Mouse (Mus musculus) embryonic stem cell, embryonic (primary cell): ENCODE measurements around the gene Lix1l.

Experiments
- CTCF ChIA-PET, 4 experiments: fragments of 300-600 bp in 2 of 4; fragments of 350-600 bp in 2 of 4; sonication (Branson Sonifier 250); formaldehyde crosslinking; loops; one replicate each; lab custom pipeline; 2022; ENCODE audit warnings: inconsistent platforms in 2 of 4; lab: Charles Lee
- POLR2A ChIA-PET, 4 experiments: fragments of 300-600 bp in 2 of 4; fragments of 350-600 bp in 2 of 4; sonication (Branson Sonifier 250); formaldehyde crosslinking; loops; one replicate each; lab custom pipeline; 2022; ENCODE audit warnings: antibody characterized with exemption in 4 of 4, inconsistent platforms in 1 of 4; lab: Charles Lee

Gene Lix1l

GRCm38 (mm10) chr3:96573611-96574511, 27.1 kb upstream of the Lix1l start:
- ChIA-PET CTCF (interaction anchor here in 2 of 4 experiments (0.6 to 0.7 kb wide), 3 partner anchors 41 to 791 kb away, joined by 3 to 12 read pairs (median 3); no protein-coding TSS in a partner anchor), POLR2A (interaction anchor here in 3 of 4 experiments (0.6 to 21.5 kb wide), 22 partner anchors 10 to 1496 kb away, joined by 3 to 969 read pairs (median 4); partner anchors contain the start of genes Txnip (in 3 of the 3), Lix1l (in 1 of the 3), Pias3 (in 1 of the 3) and Polr3gl (in 1 of the 3))

DNA sequence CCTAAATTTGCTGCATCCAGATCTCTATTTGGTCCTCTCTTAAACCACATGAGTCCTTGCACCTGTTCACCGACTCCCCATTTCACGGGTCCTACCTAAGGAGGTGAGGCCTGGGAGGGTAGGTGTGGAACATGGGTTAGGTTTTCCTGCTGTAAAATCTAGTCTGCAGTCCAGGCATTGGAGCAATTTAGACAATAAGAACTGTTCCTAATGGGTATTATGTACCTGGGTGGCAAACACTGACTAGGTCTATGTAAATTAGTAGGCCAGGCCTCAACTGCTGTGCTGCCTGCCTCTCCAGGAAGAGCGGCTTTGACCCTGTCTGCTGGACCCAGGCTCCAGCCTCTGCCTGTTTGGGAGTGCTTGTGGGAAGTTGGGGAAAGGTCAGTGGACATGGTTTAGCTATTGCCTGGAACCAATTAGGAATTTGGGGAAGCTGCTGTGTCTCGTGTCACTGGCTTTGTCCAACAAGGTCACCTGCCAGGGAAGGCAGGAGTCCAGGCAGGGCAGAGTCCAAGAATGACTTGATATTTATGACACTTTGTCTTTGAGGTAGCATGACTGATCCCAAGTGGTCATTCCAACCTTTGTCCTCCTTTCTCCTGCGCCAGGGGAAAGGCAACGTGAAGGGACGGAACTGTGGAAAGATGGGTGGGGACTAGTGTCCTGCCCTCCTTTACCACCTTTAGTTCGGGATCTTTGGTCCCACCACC, 25.5 kb upstream of the Lix1l start:
- ChIA-PET POLR2A (interaction anchor here (0.6 to 21.5 kb wide), 35 partner anchors 11 to 1321 kb away, joined by 3 to 969 read pairs (median 8); partner anchors contain the start of genes Txnip (in 4 of the 4), Polr3gl (in 2 of the 4), Rbm8a (in 2 of the 4) and Ankrd34a (in 1 of the 4)), CTCF (interaction anchor here in 2 of 4 experiments (0.5 to 0.9 kb wide), 2 partner anchors 23 to 37 kb away, joined by 3 read pairs; no protein-coding TSS in a partner anchor)

DNA sequence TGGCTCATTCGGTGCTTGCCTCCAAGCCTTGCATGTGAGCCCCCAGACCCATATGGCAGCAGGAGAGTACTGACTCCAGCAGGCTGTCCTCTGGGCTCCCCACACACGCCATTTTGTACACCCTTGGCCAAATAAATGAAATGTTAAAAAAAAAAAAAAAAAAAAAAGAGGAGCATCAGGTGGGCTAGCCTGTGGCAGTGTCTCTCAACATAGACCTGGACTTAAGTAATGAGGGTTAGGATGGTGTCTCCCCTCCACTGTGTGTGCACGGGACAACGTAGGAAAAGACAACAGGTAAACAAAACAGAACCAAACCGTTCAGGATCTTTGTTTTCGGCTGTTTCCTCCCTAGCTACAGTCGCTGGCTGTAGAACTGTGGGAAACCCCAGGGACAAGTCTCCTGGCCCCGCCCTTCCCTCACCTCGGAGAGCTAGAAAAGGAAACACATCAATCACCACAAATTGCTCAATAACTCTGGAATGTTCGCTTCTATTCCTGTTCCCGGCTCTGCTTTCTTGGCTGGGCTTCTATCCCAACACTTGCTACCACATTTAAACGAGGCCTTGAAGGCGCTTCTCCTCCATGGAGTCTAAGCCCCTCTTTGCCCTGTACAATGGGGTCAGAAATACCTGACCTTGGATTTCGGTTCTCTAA, 24.8 kb upstream of the Lix1l start:
- CTCF ChIA-PET, result interaction anchor here (0.5 to 2.4 kb wide), 25 partner anchors 10 to 1665 kb away, joined by 3 to 13 read pairs (median 4); partner anchors contain the start of genes Polr3gl (in 2 of the 4), Itga10 (in 1 of the 4), Lix1l (in 1 of the 4) and Pias3 (in 1 of the 4)
- POLR2A ChIA-PET, result interaction anchor here (0.6 to 21.5 kb wide), 93 partner anchors 8 to 908 kb away, joined by 3 to 969 read pairs (median 7); partner anchors contain the start of genes Polr3gl (in 4 of the 4), Txnip (in 4 of the 4), Hist2h2bb (in 3 of the 4) and Rbm8a (in 3 of the 4)

- ChIA-PET CTCF (interaction anchor here (0.6 to 2.4 kb wide), 37 partner anchors 9 to 1664 kb away, joined by 3 to 13 read pairs (median 4); partner anchors contain the start of genes Itga10 (in 2 of the 4), Polr3gl (in 2 of the 4), Lix1l (in 1 of the 4) and Pias3 (in 1 of the 4)), POLR2A (interaction anchor here (0.5 to 21.5 kb wide), 127 partner anchors 8 to 609 kb away, joined by 3 to 969 read pairs (median 5); partner anchors contain the start of genes Polr3gl (in 4 of the 4), Txnip (in 4 of the 4), Gm42957 (in 3 of the 4) and Hist2h2bb (in 3 of the 4))
Measured at GRCm38 (mm10) chr3:96576690-96577541, 24.0 kb upstream of the Lix1l start, which contains the start of gene Gm16253. Gm16253 (plus strand) TSS chr3:96576984.

- ChIA-PET POLR2A (interaction anchor here (0.5 to 21.5 kb wide), 101 partner anchors 9 to 550 kb away, joined by 3 to 969 read pairs (median 6); partner anchors contain the start of genes Polr3gl (in 4 of the 4), Txnip (in 4 of the 4), Hist2h2bb (in 3 of the 4) and Ankrd35 (in 2 of the 4)), CTCF (interaction anchor here (0.8 to 2.4 kb wide), 24 partner anchors 8 to 300 kb away, joined by 3 to 13 read pairs (median 4); partner anchors contain the start of genes Itga10 (in 2 of the 4), Lix1l (in 1 of the 4), Pias3 (in 1 of the 4) and Polr3gl (in 1 of the 4))
Measured at GRCm38 (mm10) chr3:96577566-96577965, 23.4 kb upstream of the Lix1l start.

GRCm38 (mm10) chr3:96578561-96579238, 22.2 kb upstream of the Lix1l start:
- ChIA-PET POLR2A (interaction anchor here in 3 of 4 experiments (0.6 to 21.5 kb wide), 18 partner anchors 15 to 1233 kb away, joined by 3 to 969 read pairs (median 20); partner anchors contain the start of genes Polr3gl (in 3 of the 3), Txnip (in 3 of the 3) and Rbm8a (in 1 of the 3)), CTCF (interaction anchor here in 2 of 4 experiments (2.1 to 3.4 kb wide), 6 partner anchors 14 to 301 kb away, joined by 5 to 37 read pairs (median 12); partner anchors contain the start of gene Polr3gl (in 1 of the 2))

DNA sequence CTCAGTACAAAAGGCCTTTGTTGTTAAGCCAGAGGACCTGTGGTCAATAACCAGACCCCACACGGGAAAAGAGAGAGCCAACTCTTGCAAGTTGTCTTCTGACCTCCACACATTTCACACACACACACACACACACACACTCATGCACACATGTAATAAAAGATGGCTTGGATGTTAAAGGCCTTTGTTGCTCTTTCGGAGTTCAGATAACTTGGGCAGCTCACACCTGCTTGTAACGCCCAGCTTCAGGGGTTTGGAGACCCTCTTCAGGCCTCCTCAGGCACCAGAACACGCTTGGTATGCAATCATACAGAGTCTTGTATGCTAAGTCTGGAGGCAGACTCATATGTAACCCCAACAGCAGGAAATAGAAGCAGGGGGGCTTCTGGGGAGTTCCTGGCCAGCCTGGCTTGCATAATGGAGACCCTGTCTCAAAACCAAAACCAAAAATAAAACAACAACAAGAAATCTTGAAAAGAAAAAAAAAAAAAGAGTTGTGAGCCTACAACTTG, 21.7 kb upstream of the Lix1l start:
- POLR2A ChIA-PET, result interaction anchor here (0.6 to 21.5 kb wide), 22 partner anchors 9 to 370 kb away, joined by 3 to 969 read pairs (median 8); partner anchors contain the start of genes Polr3gl (in 2 of the 4), Rbm8a (in 2 of the 4) and Txnip (in 2 of the 4)
- CTCF ChIA-PET, result interaction anchor here (0.6 to 3.4 kb wide), 32 partner anchors 11 to 301 kb away, joined by 3 to 42 read pairs (median 10); partner anchors contain the start of genes Lix1l (in 2 of the 4), Polr3gl (in 2 of the 4), Ankrd34a (in 1 of the 4) and Rbm8a (in 1 of the 4)

- POLR2A ChIA-PET, result interaction anchor here (0.6 to 21.5 kb wide), 38 partner anchors 8 to 371 kb away, joined by 3 to 969 read pairs (median 4); partner anchors contain the start of genes Polr3gl (in 3 of the 4), Rbm8a (in 3 of the 4), Txnip (in 3 of the 4) and Gm42957 (in 2 of the 4)
- CTCF ChIA-PET, result interaction anchor here (0.5 to 3.4 kb wide), 77 partner anchors 9 to 738 kb away, joined by 3 to 42 read pairs (median 5); partner anchors contain the start of genes Itga10 (in 4 of the 4), Polr3gl (in 4 of the 4), Txnip (in 3 of the 4) and Lix1l (in 2 of the 4)
Measured at GRCm38 (mm10) chr3:96579885-96580454, 21.0 kb upstream of the Lix1l start.

GRCm38 (mm10) chr3:96581141-96581540, 19.8 kb upstream of the Lix1l start:
- POLR2A ChIA-PET, result interaction anchor here (0.6 to 21.5 kb wide), 29 partner anchors 9 to 241 kb away, joined by 3 to 969 read pairs (median 4); partner anchors contain the start of genes Polr3gl (in 4 of the 4), Rbm8a (in 2 of the 4), Txnip (in 2 of the 4) and Itga10 (in 1 of the 4)
- CTCF ChIA-PET, result interaction anchor here (0.6 to 3.4 kb wide), 27 partner anchors 8 to 82 kb away, joined by 3 to 42 read pairs (median 10); partner anchors contain the start of genes Itga10 (in 3 of the 4), Lix1l (in 1 of the 4), Polr3gl (in 1 of the 4) and Rbm8a (in 1 of the 4)

- POLR2A ChIA-PET, result interaction anchor here in 3 of 4 experiments (0.8 to 21.5 kb wide), 16 partner anchors 8 to 97 kb away, joined by 3 to 969 read pairs (median 3); partner anchors contain the start of genes Polr3gl (in 2 of the 3), Txnip (in 2 of the 3) and Itga10 (in 1 of the 3)
- CTCF ChIA-PET, result interaction anchor here (0.6 to 3.4 kb wide), 16 partner anchors 7 to 551 kb away, joined by 3 to 42 read pairs (median 12); partner anchors contain the start of genes Lix1l (in 1 of the 4) and Polr3gl (in 1 of the 4)
Measured at GRCm38 (mm10) chr3:96581771-96582515, 19.0 kb upstream of the Lix1l start.

- ChIA-PET POLR2A (interaction anchor here in 2 of 4 experiments (0.7 to 1.6 kb wide), 6 partner anchors 11 to 58 kb away, joined by 3 to 4 read pairs (median 3); partner anchors contain the start of genes Polr3gl (in 2 of the 2) and Hfe2 (in 1 of the 2)), CTCF (interaction anchor here in 2 of 4 experiments (0.6 to 0.9 kb wide), 2 partner anchors 56 to 101 kb away, joined by 3 read pairs; no protein-coding TSS in a partner anchor)
Measured at GRCm38 (mm10) chr3:96583386-96583785, 17.6 kb upstream of the Lix1l start.

GRCm38 (mm10) chr3:96590657-96591056, 10.3 kb upstream of the Lix1l start:
- ChIA-PET CTCF (interaction anchor here in 3 of 4 experiments (0.6 to 2.1 kb wide), 4 partner anchors 10 to 678 kb away, joined by 3 to 7 read pairs (median 3); no protein-coding TSS in a partner anchor), POLR2A (interaction anchor here (0.6 to 2.9 kb wide), 15 partner anchors 9 to 711 kb away, joined by 3 to 11 read pairs (median 4); partner anchors contain the start of genes Gm16253 (in 4 of the 4), Lix1l (in 2 of the 4) and Rbm8a (in 2 of the 4))
